Mouse (Mus musculus) T-helper 2 cell (primary cell): ENCODE results near the gene Plin4.

Experiments
- in situ Hi-C: fragments of 300-600 bp; cut with MboI, MseI; formaldehyde crosslinking; loops from one replicate; pipeline ENCODE4 v1.15.1; 2025; ENCODE audit warnings: high pct_unique_total_duplicates

Gene Plin4

DNA sequence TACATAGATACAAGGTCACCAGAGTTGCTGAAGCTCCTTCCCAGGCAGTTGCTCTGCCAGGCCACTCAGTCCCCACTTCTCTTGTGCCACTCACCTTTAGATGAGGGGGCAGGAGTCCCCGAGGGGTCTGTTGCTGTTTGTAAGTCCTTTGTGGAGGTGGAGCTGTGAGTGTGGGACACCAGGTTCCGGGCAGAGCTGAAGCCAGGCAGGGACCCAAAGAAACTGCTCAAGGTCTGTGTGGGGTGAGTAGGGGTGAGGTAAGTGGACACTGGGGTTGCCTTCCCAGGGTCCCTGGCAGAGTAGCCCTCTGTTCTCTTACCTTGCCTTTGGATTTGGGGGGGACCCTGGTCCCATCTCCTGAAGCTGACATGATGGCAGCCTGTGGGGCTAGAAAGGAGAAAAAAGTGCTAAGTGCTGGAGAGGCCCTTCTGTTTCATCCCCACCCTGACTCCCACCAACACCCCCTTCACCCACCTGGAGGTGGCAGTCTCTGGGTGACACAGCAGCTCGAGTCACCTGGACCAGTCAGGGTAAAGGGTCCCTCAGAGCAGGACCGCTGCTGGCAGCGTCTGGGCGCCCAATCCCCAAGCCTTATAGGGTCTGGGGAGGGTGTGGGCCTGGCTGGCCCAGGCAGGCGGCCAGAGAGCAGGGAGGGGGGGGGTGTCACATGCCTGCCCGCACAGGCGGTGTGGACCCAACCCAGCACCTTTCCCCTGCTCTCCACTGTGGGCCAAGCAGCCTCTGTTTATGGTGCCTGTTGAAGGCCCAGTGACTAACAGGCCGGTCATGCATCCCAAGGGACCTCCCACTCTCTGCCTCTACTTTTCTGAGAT lies at the start of gene Plin4:
Gene Plin4 (minus strand): TSS at position 585 of the 833 bp plus-strand sequence.
- in situ Hi-C loops, result loop anchor here (10.0 kb wide), 1 partner anchor 275 kb away; no protein-coding TSS in a partner anchor

DNA sequence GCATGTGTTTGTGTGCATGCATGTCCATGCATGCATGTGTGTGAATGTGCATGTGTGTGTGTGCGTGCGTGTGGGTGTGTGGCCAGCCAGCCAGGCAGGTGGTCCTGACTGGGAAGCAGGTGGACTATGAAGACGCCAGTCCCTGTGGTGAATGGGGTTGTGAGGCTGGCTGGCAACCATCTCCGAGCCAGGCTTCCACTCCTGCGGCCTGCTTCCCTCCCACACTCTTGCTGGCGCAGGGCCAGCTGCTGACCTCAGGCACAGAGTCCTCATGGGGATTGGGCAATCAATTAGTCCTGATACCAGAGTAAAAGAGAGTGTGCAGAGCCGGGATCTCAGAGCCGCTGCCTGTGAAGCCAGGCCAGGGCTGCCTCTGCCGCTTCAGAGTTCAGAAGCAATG lies 44.0 kb upstream of the Plin4 start:
- in situ Hi-C loops, result no loop called here

DNA sequence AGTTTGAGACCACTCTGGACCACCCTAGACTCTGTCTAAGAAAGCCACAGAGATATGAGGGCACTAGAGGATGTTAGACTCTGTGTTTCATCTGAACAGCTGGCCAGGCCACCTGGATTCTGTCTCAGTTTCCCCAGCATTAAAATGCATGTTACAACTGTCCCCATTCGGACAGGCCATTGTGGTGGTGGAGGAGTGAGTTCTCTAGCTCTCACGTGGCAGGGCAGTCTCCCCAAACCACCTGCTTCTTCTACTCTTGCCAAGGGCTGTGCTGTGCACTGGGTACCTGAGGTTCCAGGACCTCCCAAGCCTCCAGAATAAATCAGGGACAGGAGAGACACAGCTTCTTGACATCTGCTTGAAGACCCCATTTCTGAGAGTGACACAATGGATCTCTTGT lies 40.3 kb upstream of the Plin4 start:
- in situ Hi-C loops, result no loop called here

DNA sequence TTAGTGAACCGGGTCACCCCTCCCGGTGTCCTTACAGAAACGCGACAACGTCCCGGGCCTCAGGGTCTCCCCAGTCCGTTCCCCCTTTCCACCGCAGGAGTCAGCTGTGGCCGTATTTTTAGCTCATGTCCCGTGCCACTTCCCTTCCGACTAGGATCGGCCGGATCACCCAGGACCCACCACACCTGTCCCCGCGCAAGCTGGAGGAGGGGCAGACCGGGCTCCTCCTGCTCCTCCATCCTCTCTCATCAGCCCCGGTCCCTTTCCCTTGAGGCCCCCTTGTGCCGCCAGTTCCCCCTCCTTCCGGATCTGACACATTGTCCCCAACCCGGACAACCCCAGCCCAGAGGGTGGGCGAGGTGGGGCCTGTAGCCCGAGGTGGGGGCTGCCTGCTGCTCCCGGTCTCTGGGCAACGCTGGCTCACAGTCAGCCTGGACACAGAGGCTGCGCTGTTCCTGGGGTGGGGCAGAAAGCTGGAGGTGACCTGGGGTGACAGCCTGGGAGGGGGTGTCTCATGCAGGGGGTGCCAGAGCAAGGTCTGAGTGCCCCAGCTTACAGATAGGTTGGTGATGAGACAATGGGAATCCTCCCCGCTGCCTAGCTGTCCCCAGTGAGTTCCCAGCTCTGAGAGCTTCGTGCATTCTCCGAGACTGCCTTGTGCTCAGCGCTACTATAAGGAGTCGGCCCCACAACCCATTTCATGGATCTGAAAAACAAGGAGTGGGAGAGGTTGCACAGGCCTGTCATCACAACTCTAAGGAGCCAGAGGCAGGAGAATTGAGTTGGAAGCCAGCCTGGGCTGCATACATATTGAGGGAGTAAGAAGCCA lies 39.4 kb upstream of the Plin4 start:
- in situ Hi-C loops, result no loop called here

DNA sequence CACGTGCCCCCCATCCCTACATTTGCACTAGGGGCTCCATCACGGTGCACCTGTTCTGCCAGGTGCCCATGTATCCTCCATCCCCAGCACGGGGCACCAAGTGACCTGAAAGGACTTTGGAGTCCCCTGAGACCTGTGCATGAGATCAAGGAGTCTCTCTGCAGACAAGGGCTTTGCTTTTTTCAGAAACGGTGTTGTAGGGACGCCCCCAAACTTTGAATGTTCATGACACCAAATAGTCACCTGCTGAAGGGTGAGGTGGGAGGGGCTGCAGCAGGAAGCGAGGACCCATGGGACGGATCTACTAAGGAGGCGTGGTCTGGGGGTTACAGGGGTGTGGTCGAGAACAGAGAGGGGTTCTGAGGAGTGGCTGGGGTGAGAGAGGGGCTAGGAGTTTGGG lies 38.7 kb upstream of the Plin4 start:
- in situ Hi-C loops, result no loop called here

DNA sequence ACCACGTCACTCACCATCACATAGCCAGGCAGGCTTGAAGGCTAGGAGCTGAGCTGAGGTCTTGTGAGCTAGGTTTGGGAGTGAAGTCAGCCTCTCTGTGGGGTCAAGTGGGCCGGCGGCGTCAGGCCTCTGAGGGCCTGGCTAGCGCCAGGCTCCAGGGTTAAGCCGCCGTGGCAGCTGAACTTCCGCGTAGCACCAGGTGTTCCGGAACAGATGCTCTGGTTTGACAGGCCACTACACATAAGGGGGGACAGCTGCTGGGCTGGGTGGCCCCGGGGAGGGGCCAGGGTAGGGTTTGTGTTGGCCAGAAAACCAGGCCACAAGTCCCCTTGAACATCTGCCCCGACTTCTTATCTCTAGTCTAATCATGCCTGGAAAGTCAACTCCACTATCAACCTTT lies 37.8 kb upstream of the Plin4 start:
- in situ Hi-C loops, result no loop called here

DNA sequence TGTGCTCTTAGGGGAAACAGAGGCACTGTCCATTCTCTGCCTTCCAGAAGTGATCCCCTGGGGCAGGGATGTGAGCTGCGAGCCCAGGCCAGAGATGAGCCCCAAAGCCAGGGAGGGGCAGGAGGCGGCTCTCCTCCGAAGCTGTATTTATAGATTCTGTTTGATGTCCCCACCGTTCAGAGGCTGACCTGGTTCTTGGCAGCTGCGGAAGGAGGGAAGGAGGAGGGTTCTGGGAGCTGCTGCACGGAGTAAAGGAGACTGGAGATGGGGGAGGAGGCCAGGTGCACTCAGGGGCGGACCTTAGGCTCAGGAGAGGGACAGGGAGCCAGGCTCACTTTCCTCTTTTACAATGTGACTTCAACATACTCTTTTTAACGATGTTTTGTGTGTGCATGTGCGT lies 36.5 kb upstream of the Plin4 start:
- in situ Hi-C loops, result no loop called here

DNA sequence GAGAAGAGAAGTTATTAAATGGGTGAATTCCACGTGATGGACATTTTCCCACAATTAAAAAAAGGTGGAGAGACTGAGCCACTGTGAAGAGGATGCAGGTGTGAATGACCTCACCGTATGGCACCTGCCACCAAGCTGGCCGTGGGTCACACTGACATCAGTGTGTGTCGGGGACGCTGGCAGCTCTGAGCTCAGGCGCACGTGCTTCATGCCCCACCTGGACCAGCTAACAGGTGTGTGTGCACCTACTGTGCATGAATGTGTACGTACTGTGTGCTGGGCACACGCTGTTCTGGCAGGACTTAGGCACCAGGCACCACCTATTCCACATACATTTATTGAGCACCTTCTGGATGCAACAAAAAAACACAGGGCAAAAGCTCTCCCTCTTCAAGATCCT lies 34.9 kb upstream of the Plin4 start:
- in situ Hi-C loops, result no loop called here

DNA sequence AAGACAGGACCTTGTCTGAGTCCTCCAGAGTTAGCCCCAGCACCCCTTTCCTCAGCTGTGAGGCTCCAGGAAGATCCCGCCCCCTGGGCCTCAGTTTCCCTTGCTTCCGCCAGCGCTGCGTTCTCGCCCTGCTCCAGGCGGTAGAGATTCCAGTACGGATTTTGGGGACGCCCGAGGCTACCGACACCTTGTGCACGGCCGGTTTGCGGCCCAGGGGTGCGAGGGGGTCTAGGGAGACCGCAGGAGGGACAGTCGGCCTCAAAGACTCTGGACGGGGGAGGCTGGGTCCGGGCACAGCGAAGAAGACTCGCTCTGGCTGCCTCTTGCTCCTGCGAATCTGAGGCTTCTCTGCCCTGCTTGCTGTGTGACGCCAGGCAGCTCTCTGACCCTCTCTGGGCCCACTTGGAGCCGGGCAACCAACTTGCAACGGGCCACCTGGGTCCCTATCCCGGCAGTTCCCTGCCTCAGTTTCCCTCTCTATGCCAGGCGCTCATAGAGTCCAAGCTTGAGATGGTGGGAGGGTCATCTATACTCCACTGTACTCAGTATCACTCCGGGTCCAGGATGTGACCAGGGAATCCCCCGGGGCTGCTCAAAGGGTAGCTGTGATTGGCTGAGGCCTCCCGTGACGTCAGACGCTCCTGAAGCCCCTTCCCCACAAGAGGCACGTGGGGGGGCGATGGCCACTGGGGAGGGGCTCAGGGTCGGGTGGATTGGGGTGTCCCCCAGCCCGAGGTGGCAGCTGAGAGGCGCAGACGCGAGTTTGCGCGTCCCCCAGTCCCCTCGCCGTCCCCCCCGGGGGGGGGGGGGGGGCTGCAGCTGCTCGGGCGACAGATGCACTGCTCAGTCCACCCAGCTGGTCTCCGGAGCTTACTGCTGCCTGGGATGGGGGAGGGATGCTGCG lies 32.4 kb upstream of the Plin4 start:
- in situ Hi-C loops, result no loop called here

DNA sequence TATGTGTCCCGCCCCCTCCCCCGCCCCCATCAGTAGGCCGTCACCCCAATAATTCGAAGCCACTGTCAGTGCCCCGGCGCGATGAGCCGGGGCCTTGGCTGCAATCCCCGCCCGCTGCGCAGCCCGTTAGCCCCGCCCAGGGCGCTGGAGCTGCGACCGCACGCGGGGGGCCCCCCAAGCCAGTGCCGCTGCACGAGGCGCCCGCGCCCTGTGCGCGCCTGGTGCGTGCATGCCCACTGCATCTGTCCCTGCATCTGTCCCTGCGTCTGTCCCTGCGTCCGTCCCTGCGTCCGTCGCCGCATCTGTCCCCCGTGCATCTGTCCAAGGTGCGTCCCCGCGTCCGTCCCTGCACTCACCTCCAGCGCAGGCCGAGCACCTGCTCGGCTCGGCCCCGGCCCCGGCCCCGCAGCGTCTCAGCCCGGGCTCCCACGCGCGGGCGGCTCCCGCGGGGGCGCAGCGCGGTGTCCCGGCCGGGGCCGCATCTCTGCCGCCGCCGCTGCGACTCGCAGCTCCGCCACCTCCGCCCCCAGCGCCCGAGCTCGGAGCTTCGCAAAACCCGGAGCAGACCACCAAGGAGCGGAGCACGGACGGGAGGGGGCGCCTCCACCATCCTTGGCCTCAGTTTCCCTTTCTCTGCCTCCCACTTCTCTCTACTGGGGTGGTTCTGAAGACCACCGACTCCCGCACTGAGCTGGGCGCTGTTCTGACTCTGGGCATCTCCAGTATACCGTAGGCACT lies 30.4 kb upstream of the Plin4 start, which contains the start of gene Sema6b:
Gene Sema6b (minus strand): TSS at position 486 of the 738 bp plus-strand sequence.
- in situ Hi-C loops, result no loop called here

DNA sequence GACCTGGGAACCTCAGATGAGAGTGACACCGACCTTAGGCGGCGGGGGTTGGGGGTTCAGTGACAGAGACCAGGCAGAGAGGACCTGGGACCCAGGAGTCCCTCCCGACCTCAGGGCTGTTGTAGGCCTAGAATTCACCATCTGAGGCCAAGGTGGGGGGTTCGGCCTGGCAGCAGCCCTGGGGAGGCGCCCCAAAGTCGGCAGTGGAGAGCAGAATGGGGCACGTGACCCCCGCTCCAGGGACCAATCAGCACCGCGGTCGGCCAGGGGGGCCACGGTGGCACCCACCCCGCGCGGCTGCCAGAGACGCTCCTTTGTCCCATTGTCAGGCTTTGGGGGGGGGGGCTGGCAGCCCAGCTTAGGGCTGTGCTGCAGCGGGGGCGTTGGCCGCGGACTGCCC lies 29.8 kb upstream of the Plin4 start:
- in situ Hi-C loops, result no loop called here

DNA sequence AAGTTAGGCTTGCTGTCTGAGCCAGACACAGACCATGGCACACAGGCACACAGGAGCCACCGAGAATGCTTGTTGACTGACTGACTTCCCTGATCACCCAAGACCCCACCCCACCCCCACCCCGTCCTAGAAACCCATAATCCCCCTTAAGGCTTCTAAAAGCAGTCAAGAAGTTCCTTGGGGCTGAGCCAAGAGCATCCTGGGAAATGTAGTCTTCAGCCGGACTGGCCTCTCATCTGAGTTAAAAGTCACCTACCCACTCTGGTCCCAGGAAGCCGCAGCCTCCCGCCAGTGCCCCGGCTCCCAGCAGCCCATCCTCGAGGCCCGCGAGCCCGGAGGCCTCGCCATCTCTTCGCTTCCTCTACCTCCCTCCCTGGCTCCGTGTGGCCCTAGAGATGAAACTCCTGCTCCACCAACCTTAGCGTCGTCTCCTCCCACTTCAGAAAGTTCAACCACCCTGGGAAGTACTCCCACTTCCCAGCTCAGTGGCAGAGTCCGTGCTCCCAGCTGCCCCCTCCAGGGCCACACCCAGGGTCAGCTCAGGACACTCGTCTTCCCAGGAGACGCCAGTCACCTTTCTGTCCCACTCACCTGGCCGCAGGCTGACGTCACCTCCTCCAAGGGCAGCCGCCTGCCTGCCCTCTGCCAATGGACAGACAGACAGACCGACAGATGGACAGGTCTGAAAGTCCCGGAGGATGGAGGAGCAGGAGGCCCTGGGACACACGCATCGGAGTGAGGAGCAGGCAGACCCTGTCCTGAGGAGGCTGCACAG lies 28.4 kb upstream of the Plin4 start:
- in situ Hi-C loops, result no loop called here

DNA sequence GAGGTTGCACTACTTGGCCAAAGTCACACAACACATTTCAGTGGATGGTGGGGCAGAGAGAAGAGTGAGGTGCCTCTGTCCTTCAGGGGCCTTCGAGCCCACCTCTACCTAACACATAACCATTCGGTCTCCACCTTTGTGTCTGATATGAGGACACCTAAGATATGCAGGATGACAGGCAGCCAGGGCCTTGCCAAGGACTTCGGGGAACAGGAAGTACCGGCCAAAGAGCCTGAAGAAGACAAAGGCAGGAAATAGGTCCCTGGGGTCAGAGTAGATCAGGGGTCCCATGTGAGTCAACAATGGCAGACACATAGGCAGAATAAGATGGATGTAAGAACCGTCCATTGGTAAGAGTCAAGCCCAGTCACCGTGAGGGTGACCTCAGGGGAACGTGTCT lies 27.0 kb upstream of the Plin4 start:
- in situ Hi-C loops, result no loop called here

DNA sequence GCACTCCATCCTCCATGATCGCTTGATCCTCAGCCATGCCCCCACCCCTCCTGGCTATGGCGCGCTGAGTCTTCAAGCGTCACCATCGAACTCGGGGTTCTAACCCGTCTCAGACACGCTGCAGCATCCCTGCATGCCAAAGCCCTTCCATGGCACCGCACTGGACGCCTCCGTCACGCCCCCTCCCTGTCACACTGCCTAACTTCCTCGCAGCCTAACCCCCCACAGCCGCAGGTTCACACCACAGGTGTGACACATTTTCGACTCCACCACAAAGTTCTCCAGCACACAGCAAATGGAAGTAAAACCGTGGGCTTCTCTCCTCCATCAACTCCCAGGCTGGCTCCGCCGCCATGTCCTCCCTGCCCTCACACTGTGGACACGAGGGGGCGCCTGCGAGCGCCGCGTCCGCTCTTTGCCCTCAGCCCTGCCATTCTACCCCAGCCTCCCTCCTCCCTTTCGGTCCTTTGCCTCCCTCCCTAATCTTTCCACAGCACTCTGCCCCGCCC lies 24.9 kb upstream of the Plin4 start:
- in situ Hi-C loops, result loop anchor here (5.0 kb wide), 1 partner anchor 123 kb away; the partner anchor contains the start of gene Fem1a

DNA sequence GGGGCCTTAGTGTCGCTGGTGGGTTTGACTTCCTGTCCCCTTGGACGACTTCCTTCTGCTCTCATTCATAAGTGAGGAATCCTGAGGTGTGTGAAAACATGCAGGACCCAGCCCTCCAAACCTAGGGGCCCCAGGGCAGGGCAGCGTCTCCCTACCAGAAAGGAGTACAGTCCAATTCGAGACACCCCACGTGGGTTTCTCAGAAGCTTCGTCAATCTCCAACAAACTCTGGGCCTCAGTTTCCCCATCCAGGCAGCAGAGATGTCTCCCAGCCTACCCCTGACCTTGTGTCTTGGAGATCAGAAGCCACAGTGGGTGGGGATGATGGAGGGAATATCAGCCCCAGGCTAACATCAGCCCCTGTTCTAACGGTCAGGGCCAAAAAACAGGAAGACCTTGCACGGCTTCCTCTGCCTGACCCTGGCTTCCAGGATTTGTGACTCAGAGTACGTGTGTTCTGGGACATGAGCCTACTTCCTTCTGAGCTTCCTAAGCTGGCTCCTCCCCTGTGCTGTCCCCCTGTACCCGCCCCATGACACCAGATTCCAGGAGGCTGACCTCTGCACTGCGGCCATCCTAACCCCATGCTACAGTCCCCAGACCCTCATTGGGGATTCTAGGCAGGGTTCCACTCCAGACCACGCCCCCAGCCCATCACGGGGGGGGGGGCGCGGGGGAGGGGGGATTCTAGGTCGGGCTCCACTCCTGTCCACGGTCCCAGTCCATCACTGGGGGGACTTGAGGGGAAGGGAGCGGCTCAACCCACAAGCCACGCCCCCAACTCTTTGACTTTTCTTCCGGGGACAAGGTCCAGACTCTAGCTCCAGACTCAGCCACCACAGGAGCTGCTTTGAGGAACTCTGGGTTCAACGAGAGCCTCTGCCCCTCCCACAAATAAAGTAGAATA lies 24.1 kb upstream of the Plin4 start:
- in situ Hi-C loops, result loop anchor here (5.0 kb wide), 1 partner anchor 124 kb away; the partner anchor contains the start of gene Fem1a

DNA sequence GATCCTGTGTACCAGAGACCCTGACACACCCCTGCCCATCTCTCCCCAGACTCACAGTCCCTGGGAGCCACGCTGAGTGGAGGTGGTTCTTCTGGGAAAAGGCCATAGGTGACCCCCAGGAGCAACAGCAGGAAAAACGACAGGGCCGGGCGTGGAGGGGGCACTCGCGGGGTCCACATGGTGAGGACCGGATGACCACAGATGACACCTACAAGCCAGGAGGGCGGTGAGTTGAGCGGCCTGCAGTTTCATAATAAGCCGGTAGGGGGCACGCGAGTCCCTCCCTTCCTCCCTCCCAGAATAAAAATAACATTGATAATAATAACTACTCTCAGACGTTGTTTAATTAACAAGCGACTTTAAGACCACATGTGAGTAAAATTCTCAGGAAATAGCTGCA lies 23.1 kb upstream of the Plin4 start:
- in situ Hi-C loops, result loop anchor here (5.0 kb wide), 1 partner anchor 125 kb away; the partner anchor contains the start of gene Fem1a

DNA sequence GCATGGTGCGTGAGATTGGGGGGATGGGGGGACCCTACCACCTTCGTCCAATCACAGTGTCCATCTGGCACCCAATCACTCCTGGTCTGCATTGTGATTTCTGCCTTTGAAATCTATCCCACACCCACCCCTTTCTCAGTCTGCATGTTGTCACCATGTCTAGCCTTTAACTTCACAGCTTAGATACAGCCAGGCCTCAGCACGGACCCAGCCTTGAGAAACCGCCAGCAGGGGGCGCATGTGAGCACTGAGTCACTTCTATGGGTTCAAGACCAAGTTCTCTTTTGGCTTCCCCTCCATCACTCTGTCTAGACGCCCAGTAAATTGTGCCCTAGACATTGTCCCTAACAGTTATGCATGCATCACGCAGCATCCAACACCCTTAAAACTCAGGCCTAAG lies 22.2 kb upstream of the Plin4 start:
- in situ Hi-C loops, result loop anchor here (5.0 kb wide), 1 partner anchor 125 kb away; the partner anchor contains the start of gene Fem1a

DNA sequence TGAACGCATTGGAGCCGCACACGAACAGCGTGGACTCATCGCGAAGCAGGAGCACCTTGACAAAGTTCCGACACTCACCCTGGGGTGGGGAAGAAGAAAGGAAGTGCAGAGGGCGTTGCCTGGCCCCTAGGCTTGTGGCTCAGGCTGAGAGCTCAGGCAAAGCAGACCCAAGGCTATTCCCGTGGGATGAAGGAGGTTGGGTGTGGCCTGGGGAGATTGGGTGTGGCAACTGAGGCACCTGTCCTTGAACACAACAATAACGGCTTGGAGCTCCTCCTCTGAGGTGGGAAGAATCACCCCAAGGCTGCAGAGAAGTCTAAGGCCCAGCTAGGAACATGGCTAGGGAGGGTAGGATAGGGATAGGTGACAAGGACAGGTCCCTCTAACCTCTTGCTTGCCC lies 21.5 kb upstream of the Plin4 start:
- in situ Hi-C loops, result loop anchor here (5.0 kb wide), 1 partner anchor 126 kb away; the partner anchor contains the start of gene Fem1a

DNA sequence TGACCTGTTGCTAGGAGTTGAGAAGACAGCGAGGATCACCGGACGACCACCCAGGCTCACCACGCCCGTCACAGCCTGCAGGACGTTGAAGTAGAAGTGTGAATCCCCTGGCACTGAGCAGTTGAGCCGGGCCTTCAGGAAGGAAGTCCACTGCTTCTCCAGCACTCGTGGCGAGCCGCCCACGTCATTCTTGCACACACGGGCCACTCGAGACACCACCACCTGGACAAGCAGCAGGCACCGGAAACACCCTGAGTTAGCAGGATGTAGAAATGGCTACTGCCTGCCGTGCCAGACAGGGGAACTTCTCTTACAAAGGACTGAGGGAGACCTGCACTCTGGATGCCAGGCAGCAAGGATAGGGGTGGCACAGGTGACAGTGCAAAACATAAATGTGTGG lies 18.6 kb upstream of the Plin4 start:
- in situ Hi-C loops, result no loop called here
